Mouse (Mus musculus) myocyte (in vitro differentiated cells): Measurements from ENCODE around the gene Scrn3.

Source experiments
- CEBPB ChIP-seq: IDR thresholded peaks from 2 replicates; pipeline ENCODE4 v1.6.1; 2011; ENCODE audit warnings: mild to moderate bottlenecking, moderate library complexity; ENCODE audit not compliant: poor library complexity, insufficient read depth, severe bottlenecking
- E2F4 ChIP-seq: IDR thresholded peaks from one replicate; pipeline ENCODE4 v1.6.1; 2011; ENCODE audit warnings: mild to moderate bottlenecking, control low read depth, moderate library complexity; ENCODE audit not compliant: insufficient read depth
- MAX ChIP-seq: IDR thresholded peaks from one replicate; pipeline ENCODE4 v1.6.1; 2011; ENCODE audit warnings: low read depth, mild to moderate bottlenecking, control low read depth
- MYOG ChIP-seq, 3 experiments: IDR thresholded peaks; one replicate each; pipeline ENCODE4 v1.6.1; 2011; ENCODE audit warnings: control low read depth in 2 of 3, low read depth in 2 of 3, mild to moderate bottlenecking in 2 of 3; ENCODE audit not compliant: insufficient read length in 2 of 3, control insufficient read depth in 1 of 3, insufficient read depth in 1 of 3
- POLR2A ChIP-seq: IDR thresholded peaks from one replicate; pipeline ENCODE4 v1.6.1; 2011; ENCODE audit warnings: low read depth, mild to moderate bottlenecking, control low read depth, moderate library complexity; ENCODE audit not compliant: insufficient read length
- REST ChIP-seq: IDR thresholded peaks from one replicate; pipeline ENCODE4 v1.6.1; 2011; ENCODE audit warnings: mild to moderate bottlenecking, control low read depth, moderate library complexity; ENCODE audit not compliant: insufficient read depth, insufficient read length
- TCF12 ChIP-seq: IDR thresholded peaks from one replicate; pipeline ENCODE4 v1.6.1; 2011; ENCODE audit warnings: mild to moderate bottlenecking, control low read depth; ENCODE audit not compliant: poor library complexity, insufficient read depth, severe bottlenecking
- TCF3 ChIP-seq: IDR thresholded peaks from one replicate; pipeline ENCODE4 v1.6.1; 2011; ENCODE audit warnings: low read depth, control low read depth; ENCODE audit not compliant: insufficient read length
- USF1 ChIP-seq: IDR thresholded peaks from one replicate; pipeline ENCODE4 v1.6.1; 2011; ENCODE audit warnings: low read depth, mild to moderate bottlenecking, control low read depth, moderate library complexity

DNA sequence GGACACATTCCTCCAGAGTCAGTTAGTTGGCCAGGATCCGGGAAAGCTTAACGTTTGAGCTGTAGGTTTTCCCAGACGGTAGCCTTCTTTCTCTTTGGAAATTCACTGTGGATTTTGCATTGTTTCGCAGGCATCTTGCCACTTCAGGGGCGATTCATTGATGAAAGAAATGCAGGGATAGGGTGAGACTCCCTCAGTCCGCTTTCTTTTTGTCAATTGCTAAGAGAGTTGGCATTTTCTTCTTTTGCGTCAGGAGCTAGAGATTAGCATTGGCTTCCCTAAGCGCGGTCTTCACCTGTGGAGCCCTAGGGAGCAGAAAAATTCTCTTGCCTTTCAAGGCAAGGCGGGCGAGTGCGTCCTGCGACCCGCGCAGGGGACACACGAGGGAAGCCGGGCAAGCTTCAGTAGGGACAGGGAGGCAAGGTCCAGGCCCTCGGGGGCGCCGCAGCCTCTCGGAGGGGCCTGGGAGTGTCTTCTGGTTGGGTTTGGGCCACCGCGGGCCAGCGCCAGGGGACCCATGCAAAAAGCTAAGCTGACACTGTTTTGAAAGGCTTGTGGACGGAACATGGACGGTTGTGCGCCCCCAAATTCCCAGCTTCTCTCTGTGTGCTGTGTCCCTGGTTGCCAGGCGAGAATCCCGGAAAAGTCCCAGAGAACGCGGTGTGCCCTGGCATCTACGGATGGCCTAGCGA lies 31.9 kb upstream of the Scrn3 start:
- TF ChIP-seq CEBPB: no peak
- TF ChIP-seq TCF12: no peak
- no peak for TF ChIP-seq POLR2A
- TF ChIP-seq USF1: no peak
- TF ChIP-seq MYOG (IDR thresholded peaks at IDR 0.05; ENCODE audit: control insufficient read depth in 1 of 3, insufficient read depth in 1 of 3, insufficient read length in 2 of 3, low read depth in 2 of 3): no peak
- no peak for TF ChIP-seq MAX
- TF ChIP-seq E2F4: no peak
- TF ChIP-seq REST: no peak
- TF ChIP-seq TCF3: no peak
